Mouse (Mus musculus): Measurements from ENCODE around the gene Taar1. TPM values are rescaled to one million over a fixed set of nuclear protein-coding genes. Genes with fewer than 3 reads are reported as not detected.

Gene Taar1
- total and polyA plus RNA-seq, 2 experiments from 2014 or later: not detected

- WGBS: 85% methylated on average over 16 of the region's 16 CpGs
- H3K36me3 ChIP-seq (ENCODE audit: insufficient read depth): no peaks in the 10 kb centered on the region
- no peaks in the 10 kb centered on the region for H3K4me1 ChIP-seq (ENCODE audit: insufficient read depth)
- no peak within 1 kb of the TSS for H3K4me3 ChIP-seq (ENCODE audit: low read depth, low read length)
- no peaks in the 10 kb centered on the region for H3K9me3 ChIP-seq (ENCODE audit: low read length)
- H3K9ac ChIP-seq: no peak within 1 kb of the TSS
- H3K27ac ChIP-seq (ENCODE audit: low read depth, low read length): peak within 1 kb of the TSS; percentile 54; the same call in 1 of the 2 replicates
- H3K27me3 ChIP-seq (ENCODE audit: insufficient read depth, low read length): no peaks in the 10 kb centered on the region
- no peak within 1 kb of the TSS for H3K4me2 ChIP-seq (ENCODE audit: low read depth)
- TF ChIP-seq CTCF (IDR thresholded peaks at IDR 0.05; ENCODE audit: low read depth): no peak
- DNase-seq (peak; percentile 59), ATAC-seq (peak; percentile 89)
Observed at GRCm38 (mm10) chr10:23949508-23950005, 29.4 kb downstream of the Taar1 start, which contains the start of gene Taar3. Gene Taar3 (plus strand): TSS chr10:23949558.

GRCm38 (mm10) chr10:23951714-23952113, 31.6 kb downstream of the Taar1 start:
- H3K27me3 ChIP-seq (ENCODE audit: insufficient read depth, low read length): no peaks in the 10 kb centered on the region
- H3K36me3 ChIP-seq (ENCODE audit: insufficient read depth): no peaks in the 10 kb centered on the region
- DNase-seq (no peak), ATAC-seq (no peak)
- no peaks in the 10 kb centered on the region for H3K9me3 ChIP-seq (ENCODE audit: low read length)
- WGBS: 89% methylated on average over 6 of the region's 6 CpGs
- H3K4me2 ChIP-seq (ENCODE audit: low read depth): no peak overlapping the region
- H3K9ac ChIP-seq: no peak overlapping the region
- no peaks in the 10 kb centered on the region for H3K4me1 ChIP-seq (ENCODE audit: insufficient read depth)
- TF ChIP-seq CTCF (IDR thresholded peaks at IDR 0.05; ENCODE audit: low read depth): no peak
- H3K27ac ChIP-seq (ENCODE audit: low read depth, low read length): no peak overlapping the region
- no peak overlapping the region for H3K4me3 ChIP-seq (ENCODE audit: low read depth, low read length)

GRCm38 (mm10) chr10:23959071-23959470, 38.9 kb downstream of the Taar1 start:
- no peaks in the 10 kb centered on the region for H3K36me3 ChIP-seq (ENCODE audit: insufficient read depth)
- H3K9me3 ChIP-seq (ENCODE audit: low read length): no peaks in the 10 kb centered on the region
- no peak overlapping the region for H3K4me2 ChIP-seq (ENCODE audit: low read depth)
- H3K9ac ChIP-seq: no peak overlapping the region
- H3K27ac ChIP-seq (ENCODE audit: low read depth, low read length): no peak overlapping the region
- WGBS: 55% methylated on average over 3 of the region's 3 CpGs
- no peaks in the 10 kb centered on the region for H3K4me1 ChIP-seq (ENCODE audit: insufficient read depth)
- no peaks in the 10 kb centered on the region for H3K27me3 ChIP-seq (ENCODE audit: insufficient read depth, low read length)
- ATAC-seq (no peak), DNase-seq (no peak)
- TF ChIP-seq CTCF (IDR thresholded peaks at IDR 0.05; ENCODE audit: low read depth): no peak
- no peak overlapping the region for H3K4me3 ChIP-seq (ENCODE audit: low read depth, low read length)

GRCm38 (mm10) chr10:23960444-23960915, 40.3 kb downstream of the Taar1 start, which contains the start of gene Taar4:
Gene Taar4 (plus strand): TSS chr10:23960494.
- Histone ChIP-seq H3K4me2 (ENCODE audit: low read depth) (no peak within 1 kb of the TSS), H3K27ac (ENCODE audit: low read depth, low read length) (no peak within 1 kb of the TSS), H3K4me3 (ENCODE audit: low read depth, low read length) (no peak within 1 kb of the TSS), H3K9ac (no peak within 1 kb of the TSS), H3K36me3 (ENCODE audit: insufficient read depth) (no peaks in the 10 kb centered on the region), H3K4me1 (ENCODE audit: insufficient read depth) (no peaks in the 10 kb centered on the region), H3K9me3 (ENCODE audit: low read length) (no peaks in the 10 kb centered on the region), H3K27me3 (ENCODE audit: insufficient read depth, low read length) (no peaks in the 10 kb centered on the region)
- WGBS: 97% methylated on average over 13 of the region's 13 CpGs
- TF ChIP-seq CTCF (IDR thresholded peaks at IDR 0.05; ENCODE audit: low read depth): no peak
- DNase-seq: no peak
- ATAC-seq: no peak

- Histone ChIP-seq H3K4me1 (ENCODE audit: insufficient read depth) (no peaks in the 10 kb centered on the region), H3K9ac (no peak overlapping the region), H3K9me3 (ENCODE audit: low read length) (no peaks in the 10 kb centered on the region), H3K36me3 (ENCODE audit: insufficient read depth) (no peaks in the 10 kb centered on the region), H3K4me2 (ENCODE audit: low read depth) (no peak overlapping the region), H3K4me3 (ENCODE audit: low read depth, low read length) (no peak overlapping the region), H3K27me3 (ENCODE audit: insufficient read depth, low read length) (no peaks in the 10 kb centered on the region), H3K27ac (ENCODE audit: low read depth, low read length) (no peak overlapping the region)
- peak; percentile 10 for DNase-seq
- peak; percentile 42; the same call in 1 of the 2 replicates for ATAC-seq
- 38% methylated on average over 3 of the region's 3 CpGs for WGBS
- no peak for TF ChIP-seq CTCF (IDR thresholded peaks at IDR 0.05; ENCODE audit: low read depth)
Observed at GRCm38 (mm10) chr10:23963444-23963843, 43.3 kb downstream of the Taar1 start.

- H3K27me3 ChIP-seq (ENCODE audit: insufficient read depth, low read length): no peaks in the 10 kb centered on the region
- 91% methylated on average over 6 of the region's 6 CpGs for WGBS
Observed at GRCm38 (mm10) chr10:23964921-23965610, 44.9 kb downstream of the Taar1 start.

GRCm38 (mm10) chr10:23970656-23971165, 50.6 kb downstream of the Taar1 start, which contains the start of gene Taar5:
Gene Taar5 (plus strand): TSS chr10:23970706.
- no peaks in the 10 kb centered on the region for H3K9me3 ChIP-seq (ENCODE audit: low read length)
- no peaks in the 10 kb centered on the region for H3K36me3 ChIP-seq (ENCODE audit: insufficient read depth)
- H3K4me2 ChIP-seq (ENCODE audit: low read depth): no peak within 1 kb of the TSS
- no peak within 1 kb of the TSS for H3K4me3 ChIP-seq (ENCODE audit: low read depth, low read length)
- no peak within 1 kb of the TSS for H3K27ac ChIP-seq (ENCODE audit: low read depth, low read length)
- TF ChIP-seq CTCF (IDR thresholded peaks at IDR 0.05; ENCODE audit: low read depth): no peak
- WGBS: 93% methylated on average over 11 of the region's 11 CpGs
- DNase-seq: no peak
- H3K4me1 ChIP-seq (ENCODE audit: insufficient read depth): no peaks in the 10 kb centered on the region
- ATAC-seq: no peak
- H3K9ac ChIP-seq: no peak within 1 kb of the TSS
- H3K27me3 ChIP-seq (ENCODE audit: insufficient read depth, low read length): no peaks in the 10 kb centered on the region

More at GRCm38 (mm10) chr10:23964921-23965610, 44.9 kb downstream of the Taar1 start:
- Histone ChIP-seq H3K36me3 (ENCODE audit: insufficient read depth) (no peaks in the 10 kb centered on the region), H3K4me2 (ENCODE audit: low read depth) (no peak overlapping the region), H3K4me3 (ENCODE audit: low read depth, low read length) (no peak overlapping the region), H3K27ac (ENCODE audit: low read depth, low read length) (no peak overlapping the region), H3K9ac (no peak overlapping the region), H3K4me1 (ENCODE audit: insufficient read depth) (no peaks in the 10 kb centered on the region), H3K9me3 (ENCODE audit: low read length) (no peaks in the 10 kb centered on the region)
- DNase-seq: no peak
- ATAC-seq: no peak
- no peak for TF ChIP-seq CTCF (IDR thresholded peaks at IDR 0.05; ENCODE audit: low read depth)

Other genes with a start within 250 kb of the Taar1 start
- gene Rps12, start 133.1 kb upstream of the Taar1 start, total RNA-seq (2014; rRNA removed): 2,036 and 2,577 TPM in 2 replicates
- 134 and 170 TPM in 2 replicates for gene Rps12, start 133.1 kb upstream of the Taar1 start, polyA plus RNA-seq (2015; fragmentation: Nextera tagmentation; extraction: Ambion mirVana)
- 14.6 and 18.2 TPM in 2 replicates for gene Slc18b1, start 123.4 kb upstream of the Taar1 start, total RNA-seq (2014; rRNA removed)
- gene Slc18b1, start 123.4 kb upstream of the Taar1 start, polyA plus RNA-seq (2015; fragmentation: Nextera tagmentation; extraction: Ambion mirVana): 13.2 and 15.0 TPM in 2 replicates
- 0.10 TPM in 1 of 2 replicates, not detected in the other for gene Vnn3, start 68.9 kb upstream of the Taar1 start, total RNA-seq (2014; rRNA removed)
- gene Vnn3, start 68.9 kb upstream of the Taar1 start, polyA plus RNA-seq (2015; fragmentation: Nextera tagmentation; extraction: Ambion mirVana): 0.10 TPM in 1 of 2 replicates, not detected in the other
- gene Vnn1, start 25.7 kb upstream of the Taar1 start, total RNA-seq (2014; rRNA removed): 0.38 and 0.43 TPM in 2 replicates
- 0.92 and 0.98 TPM in 2 replicates for gene Vnn1, start 25.7 kb upstream of the Taar1 start, polyA plus RNA-seq (2015; fragmentation: Nextera tagmentation; extraction: Ambion mirVana)
- not detected in 2 replicates for gene Taar2, start 18.2 kb downstream of the Taar1 start, total RNA-seq (2014; rRNA removed)
- 0.15 and 0.19 TPM in 2 replicates for gene Taar2, start 18.2 kb downstream of the Taar1 start, polyA plus RNA-seq (2015; fragmentation: Nextera tagmentation; extraction: Ambion mirVana)
- not detected in 2 replicates for gene Taar3, start 29.2 kb downstream of the Taar1 start, total RNA-seq (2014; rRNA removed)
- gene Taar3, start 29.2 kb downstream of the Taar1 start, polyA plus RNA-seq (2015; fragmentation: Nextera tagmentation; extraction: Ambion mirVana): not detected in 2 replicates
- not detected in 2 replicates for gene Taar4, start 40.1 kb downstream of the Taar1 start, total RNA-seq (2014; rRNA removed)
- gene Taar4, start 40.1 kb downstream of the Taar1 start, polyA plus RNA-seq (2015; fragmentation: Nextera tagmentation; extraction: Ambion mirVana): not detected in 2 replicates
- not detected in 2 replicates for gene Taar5, start 50.4 kb downstream of the Taar1 start, total RNA-seq (2014; rRNA removed)
- not detected in 2 replicates for gene Taar5, start 50.4 kb downstream of the Taar1 start, polyA plus RNA-seq (2015; fragmentation: Nextera tagmentation; extraction: Ambion mirVana)
- gene Taar6, start 65.3 kb downstream of the Taar1 start, total RNA-seq (2014; rRNA removed): not detected in 2 replicates
- gene Taar6, start 65.3 kb downstream of the Taar1 start, polyA plus RNA-seq (2015; fragmentation: Nextera tagmentation; extraction: Ambion mirVana): not detected in 2 replicates
- not detected in 2 replicates for gene Taar7a, start 73.1 kb downstream of the Taar1 start, total RNA-seq (2014; rRNA removed)
- gene Taar7a, start 73.1 kb downstream of the Taar1 start, polyA plus RNA-seq (2015; fragmentation: Nextera tagmentation; extraction: Ambion mirVana): not detected in 2 replicates
- not detected in 2 replicates for gene Taar7b, start 79.6 kb downstream of the Taar1 start, total RNA-seq (2014; rRNA removed)
- gene Taar7b, start 79.6 kb downstream of the Taar1 start, polyA plus RNA-seq (2015; fragmentation: Nextera tagmentation; extraction: Ambion mirVana): not detected in 2 replicates
- gene Taar7d, start 106.9 kb downstream of the Taar1 start, total RNA-seq (2014; rRNA removed): not detected in 2 replicates
- not detected in 2 replicates for gene Taar7d, start 106.9 kb downstream of the Taar1 start, polyA plus RNA-seq (2015; fragmentation: Nextera tagmentation; extraction: Ambion mirVana)
- gene Taar7e, start 117.3 kb downstream of the Taar1 start, total RNA-seq (2014; rRNA removed): not detected in 2 replicates
- gene Taar7e, start 117.3 kb downstream of the Taar1 start, polyA plus RNA-seq (2015; fragmentation: Nextera tagmentation; extraction: Ambion mirVana): not detected in 2 replicates
- not detected in 2 replicates for gene Taar7f, start 129.2 kb downstream of the Taar1 start, total RNA-seq (2014; rRNA removed)
- gene Taar7f, start 129.2 kb downstream of the Taar1 start, polyA plus RNA-seq (2015; fragmentation: Nextera tagmentation; extraction: Ambion mirVana): not detected in 2 replicates
- gene Taar8a, start 156.1 kb downstream of the Taar1 start, total RNA-seq (2014; rRNA removed): not detected in 2 replicates
- gene Taar8a, start 156.1 kb downstream of the Taar1 start, polyA plus RNA-seq (2015; fragmentation: Nextera tagmentation; extraction: Ambion mirVana): not detected in 2 replicates
- gene Taar8b, start 171.9 kb downstream of the Taar1 start, total RNA-seq (2014; rRNA removed): not detected in 2 replicates
- not detected in 2 replicates for gene Taar8b, start 171.9 kb downstream of the Taar1 start, polyA plus RNA-seq (2015; fragmentation: Nextera tagmentation; extraction: Ambion mirVana)
- not detected in 2 replicates for gene Taar8c, start 181.6 kb downstream of the Taar1 start, total RNA-seq (2014; rRNA removed)
- gene Taar8c, start 181.6 kb downstream of the Taar1 start, polyA plus RNA-seq (2015; fragmentation: Nextera tagmentation; extraction: Ambion mirVana): not detected in 2 replicates
- gene Taar9, start 189.2 kb downstream of the Taar1 start, total RNA-seq (2014; rRNA removed): not detected in 2 replicates
- gene Taar9, start 189.2 kb downstream of the Taar1 start, polyA plus RNA-seq (2015; fragmentation: Nextera tagmentation; extraction: Ambion mirVana): not detected in 2 replicates
- gene Stx7, start 228.9 kb downstream of the Taar1 start, total RNA-seq (2014; rRNA removed): 160 and 169 TPM in 2 replicates
- 318 and 351 TPM in 2 replicates for gene Stx7, start 228.9 kb downstream of the Taar1 start, polyA plus RNA-seq (2015; fragmentation: Nextera tagmentation; extraction: Ambion mirVana)

Measured in forebrain, postnatal 0 days (tissue).